Comparison of ENCODE assay signal across 16 mouse cellular contexts in genomic region chr1:191512383-191512782, GRCm38 (mm10).
"Had no signal": no experiment of that assay in that cellular context is flagged by ENCODE, and none has a peak within 500 bp of the region (broad histone marks: within the 10 kb centered on the region; RNA-seq: fewer than 3 reads in every experiment).

No protein-coding gene starts in this region.

- DNase-seq: layer of hippocampus, adult 9-11 months; layer of hippocampus, postnatal 36 days; liver; liver, embryonic 13.5 days; liver, postnatal 0 days; lung, postnatal 14 days; right cerebral cortex, postnatal 25 days; thymus, postnatal 4 days had no signal

- H3K36me3 ChIP-seq: limb, embryonic 12.5 days; liver, embryonic 13.5 days; lung, embryonic 15.5 days; neural tube, embryonic 13.5 days had no signal

- H3K9ac ChIP-seq: limb, embryonic 12.5 days; liver, embryonic 13.5 days; liver, postnatal 0 days; lung, embryonic 15.5 days; neural tube, embryonic 13.5 days had no signal

- H3K4me3 ChIP-seq: limb, embryonic 12.5 days; liver, embryonic 13.5 days; lung, embryonic 15.5 days; megakaryocyte, embryonic 14.5 days; neural tube, embryonic 13.5 days had no signal

- H3K27ac ChIP-seq: limb, embryonic 12.5 days; liver, embryonic 13.5 days; lung, embryonic 15.5 days; macrophage; neural tube, embryonic 13.5 days had no signal

- H3K27me3 ChIP-seq: limb, embryonic 12.5 days; liver, embryonic 13.5 days; lung, embryonic 15.5 days; neural tube, embryonic 13.5 days had no signal

- H3K9me3 ChIP-seq: limb, embryonic 12.5 days; liver, embryonic 13.5 days; lung, embryonic 15.5 days; neural tube, embryonic 13.5 days had no signal

- H3K4me1 ChIP-seq: neural tube, embryonic 13.5 days had no signal

- H3K4me2 ChIP-seq: limb, embryonic 12.5 days; liver, embryonic 13.5 days; lung, embryonic 15.5 days; midbrain, embryonic 11.5 days; neural tube, embryonic 13.5 days had no signal

- ATAC-seq: intestine, embryonic 16.5 days; liver, postnatal 0 days; midbrain, embryonic 16.5 days had no signal
